Mouse (Mus musculus) midbrain, embryonic 16.5 days (tissue): ENCODE data around the gene Clmn. TPM values are rescaled to one million over a fixed set of nuclear protein-coding genes. Genes with fewer than 3 reads are reported as not detected.

Experiments used
- ATAC-seq: fragments of 200-750 bp; cut with Nextera tagmentation; 2 replicates; pipeline ENCODE4 v1.8.0; 2017; ENCODE audit warnings: moderate TSS enrichment
- H3K27ac ChIP-seq: fragments of 300-500 bp; sonication (generic); 2 replicates; pipeline ENCODE4 v1.5.1; 2014; ENCODE audit warnings: mild to moderate bottlenecking, low read length, mixed read lengths
- H3K27me3 ChIP-seq: fragments of 300-500 bp; sonication (generic); 2 replicates; pipeline ENCODE4 v1.6.1; 2014; ENCODE audit warnings: low read depth, low read length, mixed read lengths; ENCODE audit not compliant: control insufficient read depth, insufficient read depth
- H3K36me3 ChIP-seq: fragments of 300-500 bp; sonication (generic); 2 replicates; pipeline ENCODE4 v1.6.1; 2014; ENCODE audit warnings: mild to moderate bottlenecking, low read length, moderate library complexity, mixed read lengths; ENCODE audit not compliant: control insufficient read depth, insufficient read depth
- H3K4me1 ChIP-seq: fragments of 300-500 bp; sonication (generic); 2 replicates; pipeline ENCODE4 v1.6.1; 2014; ENCODE audit warnings: mild to moderate bottlenecking, low read length, mixed read lengths; ENCODE audit not compliant: control insufficient read depth, insufficient read depth
- H3K4me2 ChIP-seq: fragments of 300-500 bp; sonication (generic); 2 replicates; pipeline ENCODE4 v1.6.1; 2014; ENCODE audit warnings: mild to moderate bottlenecking, low read length, mixed read lengths
- H3K4me3 ChIP-seq: fragments of 300-500 bp; sonication (generic); 2 replicates; pipeline ENCODE4 v1.5.1; 2014; ENCODE audit warnings: low read depth, mild to moderate bottlenecking, low read length, moderate library complexity, mixed read lengths
- H3K9ac ChIP-seq: fragments of 300-500 bp; sonication (generic); 2 replicates; pipeline ENCODE4 v1.6.1; 2014; ENCODE audit warnings: low read depth, low read length, mixed read lengths
- H3K9me3 ChIP-seq: fragments of 300-500 bp; sonication (generic); replicated peaks from 2 replicates; pipeline ENCODE4 v1.6.1; 2014; ENCODE audit warnings: mild to moderate bottlenecking, low read length, mixed read lengths; ENCODE audit not compliant: control insufficient read depth, poor library complexity, severe bottlenecking
- WGBS: fragments of 180-500 bp; shearing (Covaris S2); extraction: QIAGEN DNeasy Blood & Tissue Kit; methylation state at CpG from one replicate; pipeline ENCODE4 v1.1.7; 2014; 5-methylcytosine and 5-hydroxymethylcytosine counted together
- polyA plus RNA-seq: library from polyadenylated mRNA; unstranded; fragments of >200 nt; fragmentation: Nextera tagmentation; extraction: Ambion mirVana; gene quantifications from 2 replicates; pipeline ENCODE4 v1.2.1, GENCODE M21; 2015

Clmn gene
- polyA plus RNA-seq, 1 experiment from 2014 or later, result 0.97 TPM

DNA sequence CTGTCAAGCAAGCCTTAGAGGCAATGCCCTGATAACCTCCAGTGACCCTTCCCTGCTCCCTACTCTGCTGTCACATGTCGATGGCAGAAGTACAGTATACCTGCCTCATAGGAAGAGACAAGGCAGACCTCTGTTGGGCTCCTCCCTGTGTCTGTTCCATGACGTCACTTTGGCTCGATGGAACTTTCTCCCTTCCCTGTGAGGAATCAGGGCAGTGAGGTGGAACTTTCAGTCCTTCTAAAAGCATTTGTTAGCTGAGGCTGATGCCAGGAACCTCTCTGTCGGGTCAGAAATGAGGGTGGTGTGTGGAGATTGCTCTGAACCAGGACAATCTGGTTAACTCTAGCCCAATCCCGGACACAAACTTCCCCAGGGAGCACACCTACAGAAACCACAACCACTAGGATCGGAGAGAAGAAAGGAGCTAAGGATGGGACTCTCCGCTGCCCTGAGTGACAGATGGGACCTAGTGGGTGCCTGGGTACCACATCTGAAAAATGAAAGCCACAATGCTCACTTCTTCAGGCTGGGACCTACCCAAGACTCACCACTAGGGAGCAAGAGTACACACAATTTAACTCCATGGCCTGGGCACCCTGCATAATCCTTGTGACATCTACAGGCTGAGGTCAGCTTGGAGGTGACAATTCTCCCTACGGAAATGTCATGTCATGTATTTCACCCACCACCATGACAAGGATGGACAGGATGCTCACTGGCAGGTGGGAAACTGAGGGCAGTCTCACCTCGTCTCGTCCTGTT, 41.9 kb downstream of the Clmn start:
- Histone ChIP-seq H3K27ac (no peak overlapping the region), H3K4me2 (no peak overlapping the region), H3K9me3 (no peaks in the 10 kb centered on the region), H3K4me3 (no peak overlapping the region), H3K27me3 (no peaks in the 10 kb centered on the region), H3K36me3 (no peaks in the 10 kb centered on the region), H3K9ac (no peak overlapping the region), H3K4me1 (peaks cover 5% of the 10 kb centered on the region)
- ATAC-seq, result no peak
- 91% methylated on average over 10 of the region's 10 CpGs for WGBS

DNA sequence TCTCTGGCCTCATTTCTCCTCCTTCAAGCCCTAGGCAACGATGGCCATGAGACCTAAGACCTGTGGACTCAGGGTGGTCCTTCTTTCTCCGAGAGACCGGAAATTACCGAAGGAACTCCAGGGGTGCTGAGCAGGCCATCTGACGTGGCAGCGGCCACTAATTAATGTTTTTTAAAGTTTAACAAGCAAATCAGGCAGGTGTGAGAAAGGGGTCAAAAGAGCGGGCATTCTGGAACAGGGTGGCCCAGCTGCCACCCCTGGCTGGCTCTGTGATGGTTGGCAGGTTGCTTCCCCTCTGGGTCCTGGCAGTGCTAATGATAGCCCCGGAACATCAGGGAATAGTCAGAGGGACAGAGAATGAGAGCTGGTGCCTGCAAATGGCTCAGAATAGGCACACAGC, 42.7 kb downstream of the Clmn start:
- Histone ChIP-seq H3K4me3 (no peak overlapping the region), H3K4me2 (no peak overlapping the region), H3K27me3 (no peaks in the 10 kb centered on the region), H3K36me3 (no peaks in the 10 kb centered on the region), H3K9me3 (no peaks in the 10 kb centered on the region), H3K27ac (no peak overlapping the region), H3K4me1 (peaks cover 8% of the 10 kb centered on the region), H3K9ac (no peak overlapping the region)
- no peak for ATAC-seq
- WGBS, result 59% methylated on average over 8 of the region's 8 CpGs

DNA sequence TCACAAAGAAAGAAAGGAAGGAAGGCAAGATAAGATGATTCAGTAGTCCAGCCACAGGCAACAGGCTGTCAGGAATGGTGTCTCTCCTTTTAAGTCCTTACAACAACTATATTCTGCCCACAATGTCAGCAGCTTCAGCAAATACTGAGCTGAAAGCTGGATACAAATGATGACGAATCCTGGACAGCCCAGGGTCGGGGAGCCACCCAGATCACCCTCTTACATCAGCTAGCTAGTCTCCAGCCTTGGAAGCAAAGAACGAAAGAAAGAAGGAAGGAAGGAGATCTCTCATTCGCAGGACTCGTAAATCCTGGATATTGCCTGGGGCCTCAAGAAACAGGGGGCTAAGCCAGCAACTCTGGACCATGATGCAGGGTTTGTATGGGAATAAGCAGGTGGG, 44.8 kb downstream of the Clmn start:
- Histone ChIP-seq H3K9ac (no peak overlapping the region), H3K36me3 (no peaks in the 10 kb centered on the region), H3K27ac (no peak overlapping the region), H3K4me2 (no peak overlapping the region), H3K9me3 (no peaks in the 10 kb centered on the region), H3K4me3 (no peak overlapping the region), H3K27me3 (no peaks in the 10 kb centered on the region), H3K4me1 (peaks cover 8% of the 10 kb centered on the region)
- no peak for ATAC-seq
- 85% methylated on average over 5 of the region's 5 CpGs for WGBS

DNA sequence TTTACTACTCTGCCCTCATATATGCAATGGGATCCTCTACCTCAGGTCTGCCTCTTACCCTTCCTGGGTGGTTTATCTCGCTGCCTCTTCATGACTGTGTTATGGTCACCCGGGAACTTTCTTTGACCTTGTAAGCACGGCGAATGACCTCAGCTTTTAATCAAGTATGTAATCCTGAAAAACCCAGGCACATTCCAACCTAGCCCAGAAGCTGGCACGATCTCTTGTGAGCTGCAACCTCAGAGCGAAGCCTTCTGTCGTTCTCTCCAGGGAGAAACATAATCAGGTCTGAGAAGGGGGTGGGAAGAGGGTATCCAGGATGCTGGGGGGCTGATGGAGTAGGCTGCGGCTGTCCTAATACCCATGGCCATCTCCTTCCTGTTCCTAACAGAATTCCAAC, 45.8 kb downstream of the Clmn start:
- Histone ChIP-seq H3K36me3 (no peaks in the 10 kb centered on the region), H3K4me3 (no peak overlapping the region), H3K9ac (no peak overlapping the region), H3K27ac (no peak overlapping the region), H3K4me2 (no peak overlapping the region), H3K27me3 (no peaks in the 10 kb centered on the region), H3K9me3 (no peaks in the 10 kb centered on the region), H3K4me1 (peaks cover 6% of the 10 kb centered on the region)
- no peak for ATAC-seq
- 44% methylated on average over 8 of the region's 8 CpGs for WGBS

DNA sequence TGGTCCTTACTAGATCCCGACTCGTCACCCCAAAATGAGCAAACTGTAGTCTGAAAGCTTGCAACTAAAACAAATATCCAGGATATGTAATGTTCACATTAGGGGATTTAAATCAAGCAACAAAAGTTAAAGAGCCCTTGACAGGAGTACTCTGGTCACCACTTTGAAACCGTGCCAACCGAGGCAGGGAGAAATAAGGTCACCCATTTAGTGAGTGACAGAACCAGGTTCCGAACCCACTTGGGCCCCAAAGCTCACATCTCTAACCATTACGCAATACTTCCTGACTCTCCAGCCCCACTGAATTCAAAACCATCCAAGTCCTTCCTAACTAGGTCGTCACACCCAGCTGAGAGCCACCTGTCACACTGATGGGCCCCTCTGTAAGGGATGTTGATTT, 46.8 kb downstream of the Clmn start:
- Histone ChIP-seq H3K27ac (no peak overlapping the region), H3K36me3 (no peaks in the 10 kb centered on the region), H3K9ac (no peak overlapping the region), H3K9me3 (no peaks in the 10 kb centered on the region), H3K4me1 (peaks cover 6% of the 10 kb centered on the region), H3K27me3 (no peaks in the 10 kb centered on the region), H3K4me2 (no peak overlapping the region), H3K4me3 (no peak overlapping the region)
- WGBS, result 69% methylated on average over 7 of the region's 7 CpGs
- no peak for ATAC-seq

DNA sequence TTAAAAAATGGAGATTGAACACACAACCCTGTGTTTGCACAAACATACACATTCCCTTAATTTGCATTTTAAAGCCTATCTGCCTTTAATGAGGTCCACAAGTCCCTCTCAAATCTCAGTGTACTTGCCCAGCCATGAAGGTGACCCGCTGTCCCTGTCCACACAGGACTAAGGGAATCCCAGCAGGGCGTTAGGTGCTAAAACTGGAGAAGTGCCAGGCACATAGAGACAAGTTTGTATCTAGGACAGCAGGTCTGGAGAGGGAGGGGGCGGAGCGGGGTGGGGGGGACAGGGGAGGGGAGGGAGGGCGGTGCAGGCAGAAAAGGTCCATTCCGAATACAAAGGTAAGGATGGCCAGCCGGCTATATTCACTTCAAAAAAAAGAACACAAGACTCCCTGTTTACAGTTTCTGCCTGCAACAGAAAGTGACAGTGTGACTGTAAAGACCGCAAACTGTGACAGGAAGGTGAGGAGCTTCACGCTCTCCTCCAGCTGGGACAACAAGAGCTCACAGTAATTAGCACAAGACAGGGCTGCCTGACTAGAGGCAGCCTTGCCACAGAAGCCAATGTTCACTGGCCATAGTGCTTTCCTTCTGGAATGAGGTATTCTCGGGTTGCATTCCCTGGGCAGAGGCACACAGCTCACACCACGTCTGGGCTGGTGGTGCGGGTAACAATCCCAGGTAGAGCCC, 47.6 kb downstream of the Clmn start:
- Histone ChIP-seq H3K4me1 (peaks cover 6% of the 10 kb centered on the region), H3K36me3 (no peaks in the 10 kb centered on the region), H3K9ac (no peak overlapping the region), H3K27me3 (no peaks in the 10 kb centered on the region), H3K4me3 (no peak overlapping the region), H3K9me3 (no peaks in the 10 kb centered on the region), H3K27ac (no peak overlapping the region), H3K4me2 (no peak overlapping the region)
- WGBS, result 21% methylated on average over 9 of the region's 12 CpGs
- ATAC-seq, result no peak

DNA sequence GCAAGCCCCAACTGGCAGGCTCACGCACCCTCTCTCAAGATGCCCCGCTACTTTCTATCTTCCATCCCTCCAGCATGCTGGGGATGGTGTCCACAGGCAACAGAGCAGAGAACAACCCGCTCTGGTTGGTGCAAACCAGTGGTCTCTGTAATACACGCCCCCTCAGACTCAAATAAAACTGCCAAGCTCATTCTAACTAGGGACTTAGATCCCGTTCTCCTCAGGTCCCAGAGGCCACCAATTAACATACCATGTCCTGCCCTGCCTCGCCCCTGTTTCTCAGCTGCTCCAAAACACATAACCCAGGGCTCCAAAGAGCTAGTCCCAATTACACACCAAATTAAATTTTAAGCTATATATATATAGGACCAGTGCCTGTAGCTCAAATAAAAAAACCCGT, 50.6 kb downstream of the Clmn start:
- WGBS, result 84% methylated on average over 7 of the region's 7 CpGs
- no peak for ATAC-seq
- no peaks in the 10 kb centered on the region for H3K36me3 ChIP-seq
- H3K9ac ChIP-seq, result no peak overlapping the region
- no peaks in the 10 kb centered on the region for H3K9me3 ChIP-seq
- peaks cover 6% of the 10 kb centered on the region for H3K4me1 ChIP-seq
- H3K4me2 ChIP-seq, result no peak overlapping the region
- no peak overlapping the region for H3K4me3 ChIP-seq
- no peak overlapping the region for H3K27ac ChIP-seq
- no peaks in the 10 kb centered on the region for H3K27me3 ChIP-seq

DNA sequence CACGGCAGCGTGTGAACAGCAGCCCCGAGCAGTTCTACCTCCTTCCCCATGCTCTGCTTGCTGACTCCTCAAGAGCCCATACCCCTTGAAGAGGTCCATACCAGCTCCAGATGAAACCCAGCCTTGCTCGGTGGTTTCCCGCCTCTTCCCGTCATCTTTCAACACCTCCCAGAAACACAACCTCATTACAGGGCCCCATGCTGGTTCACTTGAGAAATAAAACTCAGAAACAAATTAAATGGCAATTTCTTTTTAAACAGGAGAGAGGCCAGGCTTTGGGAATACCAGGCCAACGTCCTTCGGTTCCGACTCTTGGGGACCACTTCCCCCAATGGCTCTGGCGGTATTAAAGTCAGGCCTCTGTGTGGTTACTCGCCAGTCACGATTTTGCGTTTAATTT, 51.1 kb downstream of the Clmn start:
- Histone ChIP-seq H3K4me2 (no peak overlapping the region), H3K27me3 (no peaks in the 10 kb centered on the region), H3K4me3 (no peak overlapping the region), H3K27ac (no peak overlapping the region), H3K9ac (no peak overlapping the region), H3K4me1 (peaks cover 6% of the 10 kb centered on the region), H3K9me3 (no peaks in the 10 kb centered on the region), H3K36me3 (no peaks in the 10 kb centered on the region)
- 89% methylated on average over 13 of the region's 13 CpGs for WGBS
- no peak for ATAC-seq

DNA sequence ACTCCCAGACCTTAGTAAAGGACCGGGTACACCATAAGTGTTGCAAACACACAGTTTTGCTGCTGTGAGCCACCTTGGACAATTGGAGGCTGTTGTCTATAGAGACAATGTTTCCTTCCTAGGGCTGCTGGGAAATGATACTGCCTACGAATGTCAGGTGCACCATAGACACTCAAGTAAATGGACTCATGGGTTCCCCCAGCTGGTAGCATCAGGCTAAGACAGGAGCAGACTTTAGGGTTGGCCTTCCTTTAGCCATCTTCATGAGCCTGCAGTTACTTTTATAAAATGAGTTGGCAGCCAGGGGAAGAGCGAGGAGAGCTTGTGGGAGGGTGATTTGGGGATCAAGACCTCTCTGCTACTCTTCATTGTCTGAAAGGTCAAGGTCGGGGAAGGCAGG, 52.2 kb downstream of the Clmn start:
- no peak for ATAC-seq
- peaks cover 6% of the 10 kb centered on the region for H3K4me1 ChIP-seq
- 80% methylated on average over 4 of the region's 4 CpGs for WGBS

More for the DNA sequence above, 52.2 kb downstream of the Clmn start:
- H3K36me3 ChIP-seq, result no peaks in the 10 kb centered on the region
- H3K4me3 ChIP-seq, result no peak overlapping the region
- H3K9ac ChIP-seq, result no peak overlapping the region
- H3K4me2 ChIP-seq, result no peak overlapping the region
- no peak overlapping the region for H3K27ac ChIP-seq
- no peaks in the 10 kb centered on the region for H3K27me3 ChIP-seq
- H3K9me3 ChIP-seq, result no peaks in the 10 kb centered on the region
